Mouse (Mus musculus) embryonic fibroblast, embryonic 13.5 days (primary cell): ENCODE data around the gene Cyth4.

ENCODE experiments used
- CTCF ChIP-seq: IDR thresholded peaks from 2 replicates; pipeline ENCODE4 v1.5.1; 2011; ENCODE audit warnings: mild to moderate bottlenecking, control low read depth, low read length, moderate library complexity, borderline replicate concordance; ENCODE audit not compliant: insufficient read depth
- POLR2A ChIP-seq: IDR thresholded peaks from 2 replicates; pipeline ENCODE4 v1.6.1; 2011; ENCODE audit warnings: low read depth, mild to moderate bottlenecking, control low read depth, low read length, moderate library complexity

GRCm38 (mm10) chr15:78583352-78583751 is 13.5 kb upstream of the Cyth4 start:
- TF ChIP-seq POLR2A (no peak), CTCF (no peak)
